In the genomic region with DNA sequence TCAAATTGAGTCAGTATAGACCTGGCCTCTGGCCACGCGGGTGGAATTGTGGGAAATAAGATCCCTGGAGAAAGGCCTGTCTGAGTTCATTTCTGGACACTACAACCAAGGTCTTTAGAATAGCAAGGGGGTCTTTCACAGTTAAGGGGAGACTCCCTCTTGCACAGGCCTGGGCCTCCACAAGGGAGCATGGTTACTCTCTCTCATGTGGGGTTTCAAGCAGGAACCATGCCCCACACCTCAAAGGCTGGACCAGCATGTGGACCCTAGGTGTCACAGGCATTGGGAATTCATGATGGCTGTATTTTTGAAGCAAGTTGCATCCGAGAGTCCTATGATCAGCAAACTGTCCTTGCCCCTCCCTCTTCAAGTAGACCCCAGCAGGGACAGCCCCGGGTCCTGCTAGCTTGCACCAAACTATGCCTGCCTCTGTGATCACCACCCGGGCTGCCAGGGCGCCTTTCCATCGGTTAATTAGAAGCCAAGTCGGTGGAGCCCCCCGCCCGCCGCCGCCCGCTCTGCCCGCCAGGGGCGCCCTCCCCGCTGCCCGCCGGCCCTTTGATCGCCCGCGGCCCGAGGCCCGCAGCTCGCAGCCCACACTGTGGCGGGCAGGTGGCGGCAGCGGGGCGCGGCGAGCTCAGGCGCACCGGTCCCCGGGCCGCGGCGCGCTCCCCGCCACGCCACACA, we compare ENCODE assay signal across 8 mouse cellular contexts.
DNase-seq lines count a peak whose midpoint lies in the region; ATAC-seq lines count a peak whose summit lies in the region.

No protein-coding gene starts in this region.

- H3K9me3 ChIP-seq in forebrain, embryonic 12.5 days, result no peaks in the 10 kb centered on the region
- H3K9me3 ChIP-seq in kidney, embryonic 15.5 days (replicated peaks), result no peaks in the 10 kb centered on the region
- H3K9me3 ChIP-seq in midbrain, embryonic 10.5 days (replicated peaks), result no peaks in the 10 kb centered on the region

- no peaks in the 10 kb centered on the region for H3K36me3 ChIP-seq in forebrain, embryonic 12.5 days (replicated peaks)
- no peaks in the 10 kb centered on the region for H3K36me3 ChIP-seq in kidney, embryonic 15.5 days
- no peaks in the 10 kb centered on the region for H3K36me3 ChIP-seq in midbrain, embryonic 10.5 days

- H3K4me3 ChIP-seq in forebrain, embryonic 12.5 days (replicated peaks), result peak overlapping the region; percentile 28
- H3K4me3 ChIP-seq in kidney, embryonic 15.5 days (replicated peaks), result peak overlapping the region; percentile 31
- peak overlapping the region; percentile 42 for H3K4me3 ChIP-seq in midbrain, embryonic 10.5 days

- intact Hi-C loops in gastrocnemius, postnatal 14 days (cut with DNase I; ENCODE audit: low total_unique reads), result no loop called here

- peak; percentile 91 for ATAC-seq in forebrain, embryonic 12.5 days (ENCODE audit: low FRiP score)
- ATAC-seq in kidney, embryonic 15.5 days (replicated peaks; ENCODE audit: low FRiP score), result peak; percentile 68
- ATAC-seq in frontal cortex, adult (ENCODE audit: low TSS enrichment), result no peak

- H3K27me3 ChIP-seq in forebrain, embryonic 12.5 days, result peaks cover 64% of the 10 kb centered on the region
- peaks cover 25% of the 10 kb centered on the region for H3K27me3 ChIP-seq in kidney, embryonic 15.5 days
- H3K27me3 ChIP-seq in midbrain, embryonic 10.5 days (ENCODE audit: low read depth, poor library complexity, severe bottlenecking), result peaks cover 71% of the 10 kb centered on the region

- 8% methylated on average over 28 of the region's 39 CpGs for WGBS in forebrain, embryonic 12.5 days
- WGBS in kidney, embryonic 15.5 days, result 6% methylated on average over 36 of the region's 39 CpGs
- 6% methylated on average over 39 of the region's 39 CpGs for WGBS in midbrain, embryonic 10.5 days

- H3K9ac ChIP-seq in forebrain, embryonic 12.5 days, result no peak overlapping the region
- peak overlapping the region; percentile 9; the same call in 1 of the 2 replicates for H3K9ac ChIP-seq in kidney, embryonic 15.5 days

- H3K27ac ChIP-seq in forebrain, embryonic 12.5 days, result no peak overlapping the region
- H3K27ac ChIP-seq in kidney, embryonic 15.5 days, result no peak overlapping the region
- no peak overlapping the region; the same call in 1 of the 2 replicates for H3K27ac ChIP-seq in midbrain, embryonic 10.5 days (replicated peaks)

- H3K4me1 ChIP-seq in forebrain, embryonic 12.5 days, result peaks cover 18% of the 10 kb centered on the region
- H3K4me1 ChIP-seq in kidney, embryonic 15.5 days, result peaks cover 22% of the 10 kb centered on the region
- H3K4me1 ChIP-seq in midbrain, embryonic 10.5 days, result peaks cover 36% of the 10 kb centered on the region

- H3K4me2 ChIP-seq in forebrain, embryonic 12.5 days, result peak overlapping the region; percentile 59
- peak overlapping the region; percentile 66 for H3K4me2 ChIP-seq in kidney, embryonic 15.5 days

- DNase-seq in gastrocnemius, postnatal 14 days, result peak; percentile 44
- no peak for DNase-seq in gastrocnemius, postnatal 25 days
- DNase-seq in ES-CJ7 (ENCODE audit: low read depth, low spot score), result peak; percentile 11
- DNase-seq in midbrain, embryonic 10.5 days (ENCODE audit: low spot score), result peak; percentile 74
- peak; percentile 3 for DNase-seq in yolk sac, embryonic 10.5 days (ENCODE audit: low spot score)
